Mouse (Mus musculus): Measurements from ENCODE around the gene Ripor2.

GRCm38 (mm10) chr13:24576338-24577119, 5.5 kb upstream of the Ripor2 start:
- no peak for TF ChIP-seq CTCF (IDR thresholded peaks at IDR 0.05; ENCODE audit: low read depth, low read length)
- TF ChIP-seq POLR2A (IDR thresholded peaks at IDR 0.05; ENCODE audit: insufficient read depth, low read length): no peak

All from ES-Bruce4 (cell line).